Mouse (Mus musculus) testis, postnatal 10 days (tissue): Measurements from ENCODE around the gene Il17ra.

Source experiments
- DNase-seq: peaks from one replicate; pipeline ENCODE4 v3.0.0; 2021; ENCODE audit warnings: low spot score

The Il17ra gene

DNA sequence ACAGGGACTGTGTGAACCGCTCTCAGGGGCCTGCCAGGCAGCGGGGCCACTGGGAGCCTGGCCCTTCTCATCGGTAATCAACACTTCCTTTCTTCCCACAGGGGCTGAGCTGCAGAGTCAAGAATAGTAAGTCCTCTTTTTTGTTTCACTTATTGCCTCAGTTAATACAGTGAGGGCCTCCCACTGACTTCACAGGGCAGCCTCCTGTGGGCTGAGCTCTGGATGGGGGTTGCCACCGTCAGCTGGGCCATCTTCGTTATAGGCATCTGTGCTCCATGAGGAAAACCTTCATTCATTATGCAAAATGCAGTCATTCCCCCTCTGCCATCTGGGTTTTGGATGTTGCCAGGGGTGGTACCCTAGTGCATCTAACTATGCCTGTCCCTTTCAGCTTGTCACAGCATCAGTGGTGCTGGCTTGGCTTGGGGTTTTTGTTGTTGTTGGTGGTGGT lies 9.0 kb downstream of the Il17ra start:
- no peak for DNase-seq

DNA sequence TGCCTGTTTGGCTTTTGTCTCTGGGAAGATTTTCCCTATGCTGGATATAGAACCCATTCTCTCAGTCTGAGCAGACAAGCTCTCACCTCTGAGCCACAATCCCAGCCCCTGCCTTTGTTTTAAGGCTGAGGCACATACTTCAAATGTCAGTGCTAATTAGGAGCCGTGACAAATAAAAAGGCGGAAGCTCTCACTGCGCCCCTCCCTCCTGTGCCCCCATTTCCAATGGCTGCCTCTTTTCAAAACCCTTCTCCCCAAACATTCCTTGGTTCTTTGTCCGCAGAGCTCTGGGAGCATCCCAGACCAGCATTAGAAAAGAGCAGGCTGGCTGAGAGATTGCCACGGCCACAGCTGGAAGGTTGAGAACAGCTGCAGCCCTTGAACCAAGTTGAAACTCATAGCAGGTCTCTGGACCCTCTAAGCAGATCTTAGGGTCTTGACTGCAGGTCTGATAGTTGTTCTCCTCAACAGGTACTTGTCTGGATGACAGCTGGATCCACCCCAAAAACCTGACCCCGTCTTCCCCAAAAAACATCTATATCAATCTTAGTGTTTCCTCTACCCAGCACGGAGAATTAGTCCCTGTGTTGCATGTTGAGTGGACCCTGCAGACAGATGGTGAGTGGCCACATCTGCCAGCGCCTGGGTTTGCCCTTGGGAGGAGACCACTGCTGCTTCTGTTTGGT lies 9.6 kb downstream of the Il17ra start:
- DNase-seq: no peak

DNA sequence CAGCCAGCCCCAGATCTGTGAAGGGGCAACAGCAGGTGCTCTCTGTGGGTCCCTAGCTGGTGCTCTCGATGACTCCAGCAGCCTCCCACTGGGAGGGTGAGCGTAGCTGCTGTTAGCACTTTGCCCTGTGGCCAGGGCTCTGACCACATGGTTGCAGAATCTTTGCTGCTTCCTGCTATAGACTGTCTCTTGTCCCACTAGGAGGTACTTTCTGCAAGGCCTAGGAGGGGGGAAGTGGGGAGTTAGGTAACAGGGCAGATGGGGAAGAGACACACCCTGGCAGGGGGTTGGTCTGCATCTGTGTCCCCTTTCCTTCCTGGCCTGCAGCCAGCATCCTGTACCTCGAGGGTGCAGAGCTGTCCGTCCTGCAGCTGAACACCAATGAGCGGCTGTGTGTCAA lies 10.4 kb downstream of the Il17ra start:
- DNase-seq: no peak

DNA sequence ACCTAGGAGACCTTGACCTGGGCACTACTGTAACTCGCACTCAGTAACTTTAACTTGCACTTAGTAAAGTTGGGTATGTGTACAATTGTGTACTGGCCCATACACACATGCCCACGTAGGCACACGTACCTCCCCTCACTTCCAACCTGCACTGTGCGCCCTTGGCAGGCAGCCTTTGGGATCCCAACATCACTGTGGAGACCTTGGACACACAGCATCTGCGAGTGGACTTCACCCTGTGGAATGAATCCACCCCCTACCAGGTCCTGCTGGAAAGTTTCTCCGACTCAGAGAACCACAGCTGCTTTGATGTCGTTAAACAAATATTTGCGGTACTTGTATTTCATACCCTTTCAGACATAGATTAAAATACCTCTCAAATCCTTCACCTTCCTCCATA lies 12.2 kb downstream of the Il17ra start:
- no peak for DNase-seq

DNA sequence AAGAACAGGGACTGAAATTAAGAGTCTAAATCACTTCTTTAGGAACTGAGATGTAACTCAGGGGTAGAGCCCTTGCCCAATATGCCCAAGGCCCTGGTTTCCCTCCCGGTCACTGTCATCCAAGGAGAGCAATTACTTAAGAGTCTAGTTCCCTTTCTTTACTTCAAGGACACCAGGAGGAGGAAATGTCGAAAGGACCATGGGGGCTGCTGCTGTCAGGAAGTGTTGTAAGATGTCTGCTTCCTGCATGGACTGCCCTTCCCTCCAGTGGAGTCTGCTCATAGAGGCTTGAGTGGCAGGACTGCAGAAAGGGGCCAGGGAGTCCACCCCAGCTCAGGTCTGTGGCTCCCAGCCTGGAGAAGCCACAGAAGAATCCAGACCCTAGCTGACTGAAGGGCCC lies 16.3 kb downstream of the Il17ra start:
- DNase-seq: no peak

DNA sequence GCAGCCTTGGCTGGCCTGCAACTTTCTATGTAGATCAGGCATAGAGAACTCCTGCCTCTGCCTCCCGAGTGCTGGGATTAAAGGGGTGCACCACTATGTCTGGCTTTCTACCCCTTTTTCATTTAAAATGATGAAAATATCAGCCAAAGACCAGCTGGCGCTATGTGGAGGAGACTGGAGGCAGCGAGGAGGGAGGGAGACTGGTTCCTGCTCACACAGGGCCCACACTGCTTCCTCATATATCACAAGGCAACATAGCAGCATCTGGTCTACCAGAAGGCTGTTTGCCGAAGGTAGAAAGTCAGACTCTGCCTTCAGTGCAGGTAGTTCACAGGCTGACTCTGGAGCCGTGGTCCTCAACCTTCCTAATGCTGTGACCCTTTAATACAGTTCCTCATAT lies 17.3 kb downstream of the Il17ra start:
- DNase-seq: no peak

DNA sequence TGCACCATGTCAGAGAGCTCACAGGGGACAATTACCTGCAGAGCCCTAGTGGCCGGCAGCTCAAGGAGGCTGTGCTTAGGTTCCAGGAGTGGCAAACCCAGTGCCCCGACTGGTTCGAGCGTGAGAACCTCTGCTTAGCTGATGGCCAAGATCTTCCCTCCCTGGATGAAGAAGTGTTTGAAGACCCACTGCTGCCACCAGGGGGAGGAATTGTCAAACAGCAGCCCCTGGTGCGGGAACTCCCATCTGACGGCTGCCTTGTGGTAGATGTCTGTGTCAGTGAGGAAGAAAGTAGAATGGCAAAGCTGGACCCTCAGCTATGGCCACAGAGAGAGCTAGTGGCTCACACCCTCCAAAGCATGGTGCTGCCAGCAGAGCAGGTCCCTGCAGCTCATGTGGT lies 18.5 kb downstream of the Il17ra start:
- no peak for DNase-seq

DNA sequence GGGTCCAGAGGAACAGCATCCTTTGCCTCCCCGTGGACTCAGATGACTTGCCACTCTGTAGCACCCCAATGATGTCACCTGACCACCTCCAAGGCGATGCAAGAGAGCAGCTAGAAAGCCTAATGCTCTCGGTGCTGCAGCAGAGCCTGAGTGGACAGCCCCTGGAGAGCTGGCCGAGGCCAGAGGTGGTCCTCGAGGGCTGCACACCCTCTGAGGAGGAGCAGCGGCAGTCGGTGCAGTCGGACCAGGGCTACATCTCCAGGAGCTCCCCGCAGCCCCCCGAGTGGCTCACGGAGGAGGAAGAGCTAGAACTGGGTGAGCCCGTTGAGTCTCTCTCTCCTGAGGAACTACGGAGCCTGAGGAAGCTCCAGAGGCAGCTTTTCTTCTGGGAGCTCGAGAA lies 19.0 kb downstream of the Il17ra start:
- DNase-seq: no peak

DNA sequence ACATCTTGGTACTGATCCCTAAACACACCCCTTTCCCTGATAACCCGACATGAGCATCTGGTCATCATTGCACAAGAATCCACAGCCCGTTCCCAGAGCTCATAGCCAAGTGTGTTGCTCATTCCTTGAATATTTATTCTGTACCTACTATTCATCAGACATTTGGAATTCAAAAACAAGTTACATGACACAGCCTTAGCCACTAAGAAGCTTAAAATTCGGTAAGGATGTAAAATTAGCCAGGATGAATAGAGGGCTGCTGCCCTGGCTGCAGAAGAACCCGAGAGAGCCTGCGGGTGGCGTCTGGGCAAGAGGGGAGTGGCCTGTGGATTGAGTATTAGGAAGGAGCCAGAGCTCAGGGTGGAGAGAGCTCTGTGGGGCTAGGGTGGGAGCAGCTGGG lies 19.7 kb downstream of the Il17ra start:
- no peak for DNase-seq

DNA sequence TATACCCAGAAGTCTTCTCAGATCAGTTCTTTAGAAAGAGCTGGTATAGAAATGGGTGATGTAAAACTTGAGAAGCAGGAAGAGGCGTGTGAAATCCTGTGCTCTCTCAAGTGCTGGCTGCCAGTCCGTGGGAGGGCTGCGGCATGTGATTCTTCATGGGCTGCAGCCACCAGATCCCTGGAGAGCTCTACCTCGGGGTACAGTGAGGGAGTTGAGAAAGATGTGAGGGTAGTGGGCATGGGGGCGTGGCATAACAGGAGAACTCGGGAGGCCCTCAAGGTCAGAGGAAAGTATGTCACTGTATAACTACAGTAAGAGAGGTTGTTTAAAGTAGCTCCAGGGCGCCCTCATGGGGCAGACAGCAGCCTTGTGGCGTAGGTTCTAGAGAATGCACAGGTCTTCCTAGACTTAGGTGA lies 20.2 kb downstream of the Il17ra start:
- DNase-seq: peak; percentile 75

DNA sequence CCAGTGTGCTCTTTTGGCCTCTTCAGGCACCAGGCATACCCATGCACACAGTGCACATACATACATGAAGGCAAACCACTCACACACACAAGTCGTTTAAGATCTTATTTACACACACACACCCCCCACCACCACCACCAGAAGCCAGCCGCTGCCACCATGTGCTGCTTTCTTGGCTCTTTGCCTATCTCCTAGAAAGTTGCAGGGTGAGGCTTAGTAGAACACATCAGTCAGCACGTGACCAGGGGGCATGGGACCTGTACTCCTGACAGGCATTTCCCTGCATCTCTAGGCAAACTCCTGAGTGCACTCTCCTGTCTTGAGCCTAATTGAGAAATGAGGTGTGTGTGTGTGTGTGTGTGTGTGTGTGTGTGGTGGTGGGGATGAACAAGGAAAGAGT lies 22.0 kb downstream of the Il17ra start:
- no peak for DNase-seq

DNA sequence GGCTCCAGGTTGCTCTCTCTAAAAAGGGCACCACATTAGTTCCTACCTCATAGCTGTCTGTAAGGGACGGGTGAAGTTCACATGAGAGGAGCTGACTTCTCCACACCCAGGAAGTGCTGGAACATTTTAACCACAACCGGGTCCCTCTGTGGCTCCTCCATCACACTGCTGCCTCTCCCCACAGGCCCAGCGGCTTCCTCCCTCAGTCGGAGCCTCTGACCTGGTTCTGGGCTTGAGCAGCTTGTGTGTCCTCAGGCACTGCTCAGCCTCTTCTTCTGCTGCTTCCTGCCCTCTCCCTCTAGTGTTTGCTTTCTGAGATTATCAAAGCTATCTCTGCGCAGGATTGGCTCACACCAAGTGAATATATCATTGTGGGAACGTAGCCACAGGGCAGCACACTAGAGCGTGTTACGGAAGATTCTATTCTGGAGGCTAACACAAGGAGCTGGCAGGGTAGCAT lies 23.0 kb downstream of the Il17ra start:
- DNase-seq: no peak

DNA sequence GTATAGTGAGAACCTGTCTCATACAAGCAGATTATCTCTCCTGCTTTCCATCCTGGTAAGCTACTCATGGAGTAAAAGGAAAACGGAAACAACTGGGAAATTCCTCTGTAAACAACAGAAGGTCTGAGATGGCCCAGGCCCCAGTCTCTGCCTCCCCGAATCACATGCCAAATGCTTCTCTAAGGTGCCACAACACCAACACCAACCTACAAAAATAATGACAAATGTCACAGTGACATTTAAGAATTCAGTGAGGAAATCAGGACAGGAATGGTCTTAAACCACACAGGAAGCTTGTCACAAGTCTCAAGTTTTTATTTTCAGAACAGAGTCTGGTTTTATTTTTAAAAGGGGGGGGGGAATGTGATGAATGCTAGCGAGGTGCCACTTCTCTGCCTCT lies 25.6 kb downstream of the Il17ra start:
- DNase-seq: no peak

DNA sequence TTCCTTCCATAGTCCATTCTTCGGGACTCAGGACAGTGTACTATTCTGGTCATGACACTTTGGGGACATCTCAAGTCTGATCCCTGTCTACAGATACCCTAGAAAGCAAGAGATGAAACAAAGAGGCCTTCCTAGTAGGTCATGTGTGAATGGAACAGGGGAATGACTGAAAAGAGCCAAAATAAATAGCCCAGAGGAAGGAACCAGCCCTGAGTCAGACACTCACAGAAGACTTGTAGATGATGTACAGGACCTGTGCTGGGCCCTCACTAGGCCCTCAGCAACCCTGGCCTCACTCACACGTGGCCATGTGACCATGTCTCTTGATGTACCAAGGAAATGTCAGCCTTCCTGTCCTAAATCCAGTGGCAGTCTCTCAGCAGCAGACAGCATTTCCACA lies 26.4 kb downstream of the Il17ra start:
- DNase-seq: no peak

DNA sequence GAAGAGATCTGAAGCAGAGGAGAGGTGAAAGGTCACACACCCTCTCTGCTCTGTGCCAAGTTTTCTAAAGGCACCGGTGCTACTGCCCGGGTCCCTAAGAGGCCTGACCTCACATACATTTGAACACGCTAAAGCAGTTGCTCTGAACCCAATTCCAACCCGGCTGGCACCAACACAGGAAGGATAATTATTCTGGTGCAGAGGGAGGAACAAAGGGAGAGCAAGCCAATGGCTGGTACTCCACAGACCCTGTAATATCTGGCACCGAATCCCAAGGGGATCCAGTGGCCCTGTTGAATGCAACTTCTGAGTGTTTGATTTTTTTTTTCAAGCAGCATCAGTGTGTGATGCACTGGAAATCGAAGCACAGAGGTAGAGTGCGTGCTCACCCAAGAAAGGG lies 28.0 kb downstream of the Il17ra start:
- DNase-seq: no peak

DNA sequence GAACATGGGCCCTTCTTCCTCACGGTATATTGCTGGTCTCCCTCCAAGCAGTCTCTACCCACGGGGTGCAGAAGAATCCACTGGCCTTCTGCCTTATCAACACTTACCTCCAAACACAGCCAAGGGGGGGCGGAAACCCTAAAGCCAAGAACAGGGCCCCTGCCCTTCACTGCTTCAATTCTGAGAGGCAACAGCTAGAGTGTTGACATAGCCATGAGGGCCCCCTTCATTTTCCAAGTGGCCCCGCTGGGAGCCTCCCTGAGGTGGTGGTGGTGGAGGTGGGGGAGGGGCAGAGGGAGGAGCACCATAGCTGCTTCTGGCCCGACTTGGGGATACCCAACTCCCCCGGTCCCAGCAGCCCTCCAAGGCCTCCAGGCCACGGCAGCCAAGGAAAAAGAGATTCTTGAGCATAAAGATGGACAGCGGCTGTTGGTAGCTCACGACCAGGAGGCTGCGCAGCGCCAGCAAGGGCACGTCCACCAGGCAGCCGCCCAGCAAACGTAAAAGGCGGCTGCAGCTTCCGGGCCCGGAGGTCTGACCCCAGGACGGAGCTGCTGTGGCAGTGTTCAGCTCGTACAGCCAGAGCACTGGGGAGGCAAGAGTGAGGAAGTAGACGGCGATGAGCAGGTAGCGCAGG lies 28.9 kb downstream of the Il17ra start:
- DNase-seq: no peak

DNA sequence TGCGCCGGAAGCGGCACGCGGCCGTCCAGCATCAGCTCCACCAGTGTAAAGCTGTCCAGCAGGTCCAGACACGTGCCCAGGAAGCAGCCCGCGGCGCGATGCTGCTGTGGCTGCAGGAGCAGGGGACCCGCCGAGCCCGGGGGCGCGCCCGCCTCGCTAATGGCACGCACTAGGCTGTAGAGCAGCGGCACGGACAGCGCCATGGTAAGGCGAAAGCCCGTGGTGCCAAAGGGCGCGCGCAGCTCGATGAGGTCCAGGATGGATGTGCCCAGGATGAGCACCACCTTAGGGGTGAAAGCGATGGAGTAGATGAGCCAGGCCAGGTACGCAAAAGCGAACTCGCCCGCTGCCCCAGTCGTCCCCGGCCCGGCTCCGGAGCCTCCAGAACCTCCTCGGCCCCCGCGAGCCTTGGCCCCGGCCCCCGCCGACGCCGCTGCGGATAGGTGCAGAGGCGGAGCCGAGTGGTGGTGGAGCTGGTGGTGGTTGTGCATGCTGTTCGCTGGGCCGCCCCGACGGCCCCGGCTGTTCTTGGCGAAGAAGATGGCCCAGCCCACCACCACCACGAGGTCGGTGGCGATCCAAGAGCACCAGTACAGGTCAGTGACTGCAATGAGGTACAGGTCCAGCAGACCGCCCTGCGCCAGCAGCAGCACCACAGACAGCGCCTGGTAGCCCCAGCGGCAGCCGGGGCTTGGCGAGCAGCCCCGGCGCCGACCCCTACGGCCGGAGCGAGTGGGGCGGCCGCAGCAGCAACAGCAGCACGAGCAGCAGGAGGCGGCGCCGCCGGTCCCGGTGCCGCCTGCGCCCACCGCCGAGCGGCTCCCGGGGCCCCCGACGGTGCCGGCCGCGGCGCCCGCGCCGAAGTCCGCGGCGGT lies 29.7 kb downstream of the Il17ra start:
- peak; percentile 66 for DNase-seq

DNA sequence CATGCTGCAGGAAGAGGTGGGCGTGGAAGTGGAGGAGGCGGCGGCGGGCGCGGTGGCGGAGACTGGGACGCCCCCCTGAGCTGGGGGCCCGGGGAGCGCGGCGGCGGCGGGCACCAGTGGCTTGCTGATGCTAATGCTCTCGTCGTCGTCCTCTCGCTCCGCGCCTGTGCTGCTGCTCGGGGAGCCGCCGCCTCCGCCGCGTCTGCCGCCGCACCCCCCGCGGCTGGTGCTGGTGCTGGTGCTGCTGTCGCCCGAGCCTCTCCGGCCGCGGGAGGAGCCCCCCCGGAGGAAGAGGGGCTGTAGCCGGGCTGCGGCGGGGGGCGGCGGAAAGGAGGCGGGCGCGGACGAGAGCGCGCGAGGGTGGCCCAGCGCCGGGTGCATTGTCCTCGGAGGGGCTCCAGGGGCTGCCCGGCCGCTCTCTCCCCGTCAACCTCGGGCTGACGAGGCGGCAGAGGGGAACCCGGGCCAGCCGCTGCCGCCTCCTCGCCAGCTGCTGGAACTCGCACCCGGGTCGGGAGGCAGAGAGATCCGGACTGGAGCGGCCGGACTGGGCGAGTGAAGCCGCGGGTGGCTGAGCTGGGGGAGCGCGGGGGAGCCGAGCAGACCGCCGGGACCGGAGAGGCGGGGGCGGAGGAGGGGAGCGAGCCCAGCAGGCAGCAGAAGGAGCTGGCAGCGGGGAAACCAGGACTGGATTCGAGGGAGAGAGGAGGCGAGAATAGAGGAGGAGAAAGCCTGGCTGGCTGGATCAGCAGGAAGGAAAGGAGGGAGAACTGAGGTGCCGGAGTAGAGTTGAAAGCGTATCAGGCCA lies 30.5 kb downstream of the Il17ra start, which contains the start of gene Tmem121b:
Gene Tmem121b (minus strand): TSS at position 434 of the 808 bp plus-strand sequence.
- DNase-seq: peak; percentile 86

DNA sequence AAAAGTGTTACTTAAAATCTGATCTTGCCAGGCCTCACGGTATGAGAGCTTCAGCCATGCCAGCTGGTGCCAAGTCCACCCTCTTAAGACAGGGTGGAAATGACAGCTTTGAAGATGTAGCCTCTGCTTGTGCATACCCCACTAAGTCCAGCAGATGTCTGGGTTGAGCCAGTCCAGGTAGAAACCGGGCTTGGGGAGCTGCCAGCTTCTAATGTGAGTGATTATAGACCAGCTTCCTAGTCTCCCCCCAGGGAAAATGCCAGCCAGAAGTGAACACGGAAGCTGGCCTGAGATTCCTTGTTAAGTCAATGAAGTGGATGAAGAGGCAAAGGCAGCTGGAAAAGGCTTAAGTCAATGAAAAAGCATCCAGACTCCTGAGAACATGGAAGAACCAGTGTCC lies 33.5 kb downstream of the Il17ra start:
- DNase-seq: no peak

DNA sequence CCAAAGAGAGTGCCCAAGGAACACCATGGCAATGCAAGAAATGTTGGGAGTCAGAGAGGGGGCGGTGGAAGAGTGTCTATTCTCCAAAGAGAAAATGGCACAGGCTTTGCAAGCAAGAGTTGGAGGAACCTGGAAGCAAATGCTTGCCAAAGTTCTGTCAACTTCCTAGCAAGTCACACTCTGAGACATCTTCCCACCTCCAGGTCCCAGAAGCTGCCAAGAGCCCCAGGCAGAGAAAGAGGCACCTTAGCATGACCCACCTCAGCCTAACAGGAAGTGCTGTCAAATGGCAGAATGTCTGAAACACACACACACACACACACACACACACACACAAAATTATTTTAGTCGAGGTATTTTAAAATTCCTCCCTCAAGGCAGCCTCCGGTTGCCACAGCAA lies 41.0 kb downstream of the Il17ra start:
- no peak for DNase-seq

DNA sequence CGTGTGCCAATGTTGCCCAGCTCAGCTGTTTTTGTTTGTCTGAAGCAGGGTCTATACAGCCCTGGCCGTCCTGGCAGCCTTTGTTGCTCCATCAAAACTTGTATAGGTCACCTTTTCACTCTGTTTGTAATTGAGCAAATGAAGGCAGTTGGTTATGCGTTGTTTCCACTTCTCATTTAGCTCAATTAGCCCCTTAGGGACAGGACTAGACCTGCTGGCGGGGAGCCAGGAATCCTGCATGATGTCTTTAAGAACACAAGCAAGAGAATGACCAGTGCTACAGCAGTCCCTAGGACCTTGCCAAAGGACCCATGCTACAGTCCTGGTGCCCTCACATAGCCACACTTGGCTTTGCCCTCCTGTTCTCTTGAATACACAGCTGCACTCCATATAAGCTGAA lies 42.5 kb downstream of the Il17ra start:
- peak; percentile 72 for DNase-seq

DNA sequence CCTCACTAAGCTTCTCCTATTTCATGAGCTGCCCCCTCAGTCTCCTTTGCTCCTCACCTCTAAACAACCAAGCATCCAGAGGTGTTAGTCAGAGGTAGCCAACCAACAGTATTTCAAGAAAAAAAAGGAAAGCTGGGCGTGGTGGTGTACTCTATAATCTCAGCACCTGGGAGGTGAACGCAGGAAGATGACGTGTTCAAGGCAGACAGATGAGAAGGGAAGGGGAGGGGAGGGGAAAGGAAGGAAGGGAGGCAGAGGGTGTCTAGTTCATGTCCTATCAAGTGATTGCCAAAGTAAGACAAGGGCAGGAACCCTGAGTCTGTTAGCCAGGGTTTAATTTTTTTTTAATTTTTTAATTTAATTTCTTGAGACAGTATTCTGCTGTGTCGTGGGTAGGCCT lies 45.6 kb downstream of the Il17ra start:
- no peak for DNase-seq
